Mouse (Mus musculus): ENCODE measurements around the gene Ralb.

The Ralb gene

DNA sequence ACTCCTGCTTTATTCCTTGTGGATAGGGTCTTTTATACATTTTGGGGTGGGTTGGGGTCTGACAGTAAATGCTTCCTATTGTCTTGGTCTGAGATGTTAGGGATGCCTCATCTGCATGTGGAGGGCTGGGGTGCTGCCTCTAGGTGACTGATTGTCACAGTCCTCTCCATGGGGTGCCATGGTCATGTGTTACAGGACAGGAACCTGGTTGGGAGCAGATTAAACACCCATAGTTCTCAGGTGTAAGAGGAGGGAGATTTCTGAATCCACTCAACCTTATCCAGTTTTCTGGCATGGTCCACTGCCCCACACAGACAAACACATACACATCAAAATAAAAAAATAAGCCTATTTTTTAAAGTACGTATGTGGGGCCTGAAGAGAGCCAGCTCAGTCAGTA, 12.1 kb downstream of the Ralb start:
- DNase-seq (ENCODE audit: low spot score), result no peak

DNA sequence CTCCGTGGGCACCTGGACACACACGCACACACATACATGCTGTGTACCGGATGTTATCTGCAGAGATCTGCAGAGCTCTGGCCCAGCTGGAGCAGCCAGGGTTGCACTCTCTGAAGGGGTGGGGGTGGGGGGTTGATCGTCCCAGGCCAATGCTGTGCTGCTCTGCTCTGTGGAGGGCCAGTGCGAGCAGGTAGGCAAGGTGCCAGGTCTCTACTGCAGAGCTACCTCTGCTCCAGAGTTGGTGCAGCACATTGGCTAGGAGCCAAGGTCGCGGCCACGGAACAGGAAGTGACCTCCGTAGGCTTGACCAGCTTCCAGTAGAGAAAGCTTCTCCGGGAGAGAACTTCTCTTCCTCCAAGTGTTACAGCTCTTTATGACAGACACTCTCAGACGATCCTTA, 12.5 kb downstream of the Ralb start:
- DNase-seq (ENCODE audit: low spot score), result peak; percentile 38

DNA sequence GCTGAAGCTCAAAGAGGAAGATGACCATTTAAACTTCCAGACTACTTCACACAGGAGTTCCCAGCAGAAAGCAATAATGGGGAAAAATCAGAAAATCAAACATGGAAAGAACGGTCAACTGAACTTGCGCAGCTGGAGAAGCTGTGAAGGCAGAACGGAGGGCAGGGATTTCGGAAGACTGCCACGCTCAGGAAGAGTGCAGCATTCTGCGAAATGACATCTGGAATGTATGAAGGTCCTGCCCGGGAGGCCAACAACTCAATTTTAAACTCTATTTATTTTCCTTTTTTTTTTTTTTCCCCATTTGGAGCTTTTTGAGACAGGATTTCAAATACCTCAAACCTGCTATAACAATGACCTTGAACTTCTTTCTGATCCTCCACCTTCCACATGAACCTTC, 13.8 kb downstream of the Ralb start:
- no peak for DNase-seq (ENCODE audit: low spot score)

DNA sequence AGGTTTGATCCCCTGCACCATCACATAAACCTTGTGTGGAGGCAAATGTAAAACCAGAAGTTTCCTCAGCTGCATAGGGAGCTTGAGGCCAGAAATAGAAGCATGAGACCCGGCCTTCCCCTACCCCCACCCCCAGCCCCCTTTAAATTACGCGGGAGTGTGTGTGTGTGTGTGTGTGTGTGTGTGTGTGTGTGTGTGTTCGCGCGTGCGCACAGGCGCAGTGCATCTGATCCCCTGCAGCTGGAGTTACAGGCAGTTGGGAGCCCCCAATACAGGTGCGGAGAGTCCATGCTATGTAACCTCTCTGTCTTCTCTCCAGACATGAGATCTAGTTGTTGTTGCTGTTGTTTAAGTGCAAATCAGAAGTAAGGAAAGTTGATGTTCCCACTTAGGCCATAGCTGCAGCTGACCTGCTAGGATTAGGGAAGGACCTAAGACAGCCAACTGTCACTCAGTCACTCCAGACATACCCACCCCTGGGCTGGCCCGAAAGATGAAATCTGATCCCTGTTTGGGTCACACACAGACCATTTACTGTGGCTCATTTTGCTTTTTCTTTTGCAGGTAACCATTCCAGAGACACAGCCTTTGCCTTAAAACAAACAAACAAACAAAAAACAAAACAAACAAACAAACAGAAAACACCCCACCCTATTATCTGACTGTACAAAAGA, 16.5 kb downstream of the Ralb start:
- no peak for DNase-seq (ENCODE audit: low spot score)

DNA sequence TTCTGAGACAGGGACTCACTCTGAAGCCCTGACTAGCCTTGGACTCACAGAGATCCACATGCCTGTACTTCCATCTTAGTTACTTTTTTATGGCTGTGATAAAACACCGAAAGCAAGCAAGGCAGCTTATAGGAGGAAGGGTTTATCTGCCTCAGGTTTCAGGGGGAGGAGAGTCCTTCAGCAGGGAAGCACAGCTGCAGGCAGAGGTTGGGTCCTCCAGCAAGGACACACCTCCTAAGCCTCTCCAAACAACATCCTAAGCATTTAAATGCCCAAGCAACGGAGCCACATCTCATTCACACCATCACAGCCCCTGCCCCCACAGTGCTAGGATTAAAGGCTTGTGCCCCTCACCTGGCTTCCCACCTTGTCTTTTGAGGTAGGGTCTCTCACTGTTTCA, 18.8 kb downstream of the Ralb start:
- DNase-seq (ENCODE audit: low spot score), result no peak

DNA sequence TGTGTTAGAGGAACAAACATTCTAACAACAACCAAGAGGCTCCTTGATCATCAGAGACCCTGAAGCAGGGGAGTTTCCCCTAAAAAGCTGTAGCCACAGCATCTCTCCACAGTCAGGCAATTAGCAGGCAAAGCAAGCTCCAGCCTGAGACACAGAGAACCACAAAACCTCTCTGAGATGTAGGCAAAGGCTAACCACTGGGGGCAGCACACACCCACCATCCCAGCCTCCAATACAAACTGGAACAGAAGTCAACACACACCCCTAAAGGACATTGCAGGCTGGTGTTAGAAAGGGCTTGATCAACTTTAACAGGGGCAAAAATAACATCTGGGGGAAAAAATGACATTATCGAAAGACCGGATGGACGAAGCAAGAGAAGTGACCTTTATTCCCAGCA, 20.1 kb downstream of the Ralb start:
- DNase-seq (ENCODE audit: low spot score), result no peak

DNA sequence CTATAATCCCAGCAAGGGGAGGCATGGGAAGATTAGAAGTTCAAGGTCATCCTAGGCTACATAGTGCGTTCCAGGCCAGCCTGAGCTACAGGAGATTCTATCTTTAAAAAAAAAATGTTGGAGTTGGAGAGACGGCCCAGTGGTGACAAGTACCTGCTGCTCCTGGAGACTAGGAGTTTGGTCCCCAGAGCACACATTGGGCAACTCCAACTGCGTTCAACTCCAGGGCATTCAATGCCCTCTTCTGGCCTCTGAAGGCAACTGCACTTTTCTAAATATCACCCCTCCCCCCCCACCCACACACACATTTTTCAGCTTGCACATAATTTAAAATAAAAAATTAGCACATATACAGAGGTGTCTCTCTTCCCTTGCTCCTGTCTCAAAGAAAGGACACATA, 21.7 kb downstream of the Ralb start:
- DNase-seq (ENCODE audit: low spot score), result no peak

DNA sequence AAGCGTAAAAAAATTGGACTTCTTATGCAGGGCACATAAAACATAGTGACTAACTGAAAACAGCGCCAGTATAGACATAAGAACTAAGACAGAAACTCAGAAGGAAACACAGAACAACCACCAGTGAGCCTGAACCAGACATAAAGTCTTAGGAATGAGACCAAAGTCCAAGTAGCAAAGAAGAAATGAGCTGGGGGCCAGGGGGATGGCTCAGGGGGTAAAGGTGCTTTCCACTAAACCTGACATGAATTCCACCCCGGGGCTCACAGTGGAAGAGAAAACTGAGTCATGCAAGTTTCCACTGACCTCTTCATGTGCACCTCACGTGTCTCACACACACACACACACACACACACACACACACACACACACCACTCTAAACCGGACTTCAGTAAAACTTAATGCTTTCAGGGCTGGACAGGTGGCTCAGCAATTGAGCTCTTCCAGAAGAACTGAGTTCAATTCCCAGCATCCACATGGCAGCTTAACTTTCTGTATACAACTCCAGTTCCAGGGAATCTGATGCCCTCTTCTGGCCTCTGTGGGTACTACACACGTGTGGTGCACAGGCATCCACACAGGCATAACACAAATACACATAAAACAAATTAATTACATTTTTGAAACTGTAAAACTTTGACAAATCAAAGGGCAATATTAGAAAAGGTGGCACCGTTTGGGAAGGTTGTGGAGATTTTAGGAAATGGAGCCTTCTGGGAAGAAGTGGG, 23.2 kb downstream of the Ralb start:
- DNase-seq (ENCODE audit: low spot score), result no peak

DNA sequence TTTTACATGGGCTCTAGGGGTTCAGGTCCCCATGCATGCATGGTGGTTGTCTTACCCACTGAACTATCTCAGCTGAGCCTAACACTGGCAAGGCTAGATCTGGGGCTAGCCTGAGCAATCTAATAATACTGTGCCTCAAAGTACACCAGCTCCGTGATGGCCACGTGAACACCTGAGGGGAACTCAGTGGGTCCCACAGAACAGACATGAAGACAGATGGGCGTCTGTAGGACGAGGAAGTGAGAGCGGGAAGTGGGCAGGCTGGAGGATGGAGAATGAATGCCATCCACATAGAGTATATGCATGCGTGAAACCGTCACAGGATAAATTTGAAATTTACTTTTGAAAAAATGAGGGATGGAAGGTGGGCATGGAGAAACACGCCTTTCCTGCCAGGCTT, 23.9 kb downstream of the Ralb start:
- no peak for DNase-seq (ENCODE audit: low spot score)

DNA sequence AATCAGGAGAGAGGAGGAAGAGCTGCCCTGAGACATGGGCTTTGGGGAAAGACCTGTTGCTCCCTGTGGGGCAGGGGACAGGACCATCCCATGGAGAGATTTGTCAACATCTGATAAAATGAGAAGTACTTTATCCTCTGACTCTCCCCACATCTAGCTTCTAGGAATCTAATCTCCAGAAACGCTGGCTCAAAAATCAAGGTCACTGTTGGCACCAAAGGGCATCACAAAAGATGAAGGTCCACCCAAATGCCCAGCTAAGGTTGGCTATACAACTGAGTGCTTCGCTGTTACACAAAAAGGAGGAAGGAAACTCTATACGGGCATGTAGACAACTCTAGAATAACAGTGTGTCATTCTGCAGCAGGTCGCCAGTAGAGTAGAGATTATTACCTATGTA, 25.0 kb downstream of the Ralb start:
- no peak for DNase-seq (ENCODE audit: low spot score)

DNA sequence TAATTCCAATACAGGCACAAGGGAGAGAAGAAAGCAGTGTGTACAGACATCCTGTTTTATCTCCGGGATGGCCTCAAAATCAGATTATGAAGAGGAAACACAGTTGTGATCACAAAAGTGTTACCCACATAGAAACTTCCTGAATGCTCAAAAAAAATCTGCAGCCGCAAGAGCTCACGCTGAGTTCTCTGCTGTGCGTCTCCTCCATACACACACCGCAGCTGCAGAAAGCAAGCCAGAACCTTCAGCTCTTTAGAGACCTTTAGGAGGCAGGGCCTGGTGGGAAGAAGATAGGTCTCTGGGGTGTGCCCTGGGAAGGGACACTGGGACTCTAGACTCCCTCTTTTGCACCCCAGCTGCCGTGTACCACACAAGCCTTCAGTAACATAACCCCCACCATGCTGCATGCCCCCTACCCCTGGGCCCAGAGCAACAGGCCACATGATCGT, 27.7 kb downstream of the Ralb start:
- no peak for DNase-seq (ENCODE audit: low spot score)

DNA sequence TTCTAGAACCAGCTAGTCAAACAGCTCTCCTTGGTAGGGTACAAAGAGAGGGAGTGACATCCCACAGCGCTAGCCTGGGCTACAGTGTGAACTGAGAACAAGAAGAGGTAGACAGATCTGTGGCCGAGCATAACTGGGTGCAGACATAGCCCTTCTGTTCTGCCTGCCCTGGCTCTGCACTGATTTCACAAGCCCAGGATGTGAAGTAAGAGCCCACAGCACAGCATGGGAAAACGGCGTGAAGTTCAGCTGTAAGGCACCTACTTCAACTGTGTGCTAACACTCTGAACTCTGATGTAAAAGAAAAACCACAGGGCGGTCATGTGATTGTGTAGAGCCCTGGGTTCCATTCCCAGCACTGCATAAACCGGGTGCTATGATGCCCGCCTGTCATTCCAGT, 29.9 kb downstream of the Ralb start:
- no peak for DNase-seq (ENCODE audit: low spot score)

DNA sequence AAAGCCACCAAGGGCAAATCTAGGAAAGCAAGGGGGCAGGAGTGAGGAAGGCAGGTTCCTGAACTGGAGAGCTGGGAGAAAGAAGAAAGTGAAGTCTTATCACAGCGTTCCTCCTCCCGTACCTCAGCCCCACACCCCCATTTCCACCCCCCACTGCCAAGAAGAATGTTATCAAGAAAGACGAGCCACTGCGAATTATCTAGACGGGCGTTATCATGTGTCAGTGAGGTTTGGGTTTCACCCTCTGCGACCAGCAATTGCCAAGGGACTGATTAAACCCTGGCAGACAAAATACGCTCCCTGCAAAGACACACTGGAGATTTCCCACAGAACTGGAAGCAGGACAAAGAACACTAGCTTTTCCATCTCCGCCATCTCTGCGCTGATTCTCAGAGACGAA, 31.9 kb downstream of the Ralb start:
- no peak for DNase-seq (ENCODE audit: low spot score)

DNA sequence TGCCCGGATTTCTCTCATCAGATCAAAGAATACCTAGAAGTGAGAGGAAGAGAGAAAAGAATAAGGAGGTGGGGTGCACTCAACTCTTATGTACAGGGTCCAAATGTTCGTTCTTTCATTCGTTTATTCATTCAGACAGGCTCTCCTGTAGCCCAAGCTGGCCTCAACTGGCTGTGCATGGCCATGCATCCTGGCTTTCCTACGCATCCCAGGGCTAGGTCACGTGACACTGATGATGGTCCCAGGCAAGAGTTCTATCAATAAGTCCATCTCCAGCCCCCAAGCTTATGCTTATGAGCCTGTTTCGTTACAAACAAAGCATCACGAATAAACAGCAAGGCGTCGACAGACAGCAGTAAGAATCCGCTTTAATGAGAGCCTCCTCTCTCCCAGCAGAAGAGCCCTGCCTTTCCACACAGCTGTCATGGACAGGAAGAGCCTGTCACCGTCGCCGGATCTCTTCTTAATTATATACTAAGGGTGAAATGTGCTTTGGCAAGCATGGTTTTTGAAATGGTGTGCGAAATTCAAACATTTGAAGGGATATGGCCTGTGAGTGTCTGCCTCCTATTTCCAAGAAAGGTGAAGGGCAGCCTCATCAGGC, 32.7 kb downstream of the Ralb start:
- no peak for DNase-seq (ENCODE audit: low spot score)

DNA sequence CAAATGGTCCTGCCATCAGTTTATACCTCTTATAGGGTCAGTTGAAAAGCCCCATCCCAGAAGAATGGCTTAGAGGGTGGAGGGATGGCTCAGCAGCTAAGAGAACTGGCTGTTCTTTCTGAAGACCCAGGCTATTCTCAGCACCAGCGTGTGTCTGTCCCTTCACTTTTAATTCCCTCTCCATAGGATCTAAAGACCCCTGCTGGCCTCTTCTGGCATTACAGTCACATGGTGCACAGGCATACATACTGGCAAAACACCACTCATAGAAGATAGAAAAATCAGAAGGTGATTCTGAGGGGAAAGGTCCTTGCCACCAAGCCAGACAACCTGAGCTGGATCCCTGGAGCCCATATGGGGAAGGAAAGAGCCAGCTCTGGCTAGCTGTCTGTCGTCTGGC, 41.2 kb downstream of the Ralb start:
- DNase-seq (ENCODE audit: low spot score), result no peak

DNA sequence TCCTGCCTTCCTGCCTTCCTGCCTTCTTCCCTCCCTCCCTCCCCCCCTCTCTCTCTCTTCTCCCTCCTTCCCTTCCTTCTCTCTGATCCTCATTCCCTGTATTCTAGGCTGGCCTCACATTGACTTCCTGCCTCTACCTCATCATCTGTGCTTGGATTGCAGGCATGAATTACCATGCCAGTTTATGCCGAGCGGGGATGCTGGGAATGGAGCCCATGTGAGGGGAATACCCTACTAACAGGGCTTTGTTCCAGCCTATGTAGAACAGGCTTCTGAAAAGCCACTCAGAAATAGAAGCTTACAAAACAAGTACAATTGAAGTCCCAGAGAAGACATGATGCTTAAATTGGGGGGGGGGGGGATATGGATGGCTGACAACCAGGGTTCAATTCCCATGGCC, 44.5 kb downstream of the Ralb start:
- no peak for DNase-seq (ENCODE audit: low spot score)

DNA sequence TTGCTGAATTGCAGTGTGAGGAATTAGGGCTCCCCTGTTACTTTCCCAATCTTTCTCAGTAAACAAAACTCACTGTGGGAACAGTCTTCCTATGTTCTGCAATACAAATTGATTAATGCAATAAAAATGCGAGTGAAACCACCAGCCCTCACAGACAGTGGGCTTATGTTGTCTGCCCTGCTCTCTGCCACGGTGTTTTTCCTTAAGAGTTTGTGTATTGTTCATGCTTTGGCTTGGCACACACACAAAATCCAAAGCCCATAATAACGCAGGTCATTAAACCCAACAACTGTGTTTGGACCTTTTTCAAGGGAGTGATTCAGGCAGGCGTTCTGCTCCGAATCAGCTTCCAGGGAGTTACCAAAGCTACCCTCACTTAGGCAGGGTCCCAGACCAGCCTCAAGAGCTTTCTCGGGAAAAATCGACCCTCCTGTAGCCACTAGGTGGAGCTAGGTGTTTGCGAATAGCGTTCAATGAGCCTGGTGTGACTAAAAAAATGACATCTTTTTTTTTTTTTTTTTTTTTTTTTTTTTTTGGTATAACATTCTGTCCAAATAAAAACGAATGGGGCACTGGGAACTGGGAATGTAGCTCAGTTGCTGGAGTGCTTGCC, 46.5 kb downstream of the Ralb start:
- DNase-seq (ENCODE audit: low spot score), result no peak

DNA sequence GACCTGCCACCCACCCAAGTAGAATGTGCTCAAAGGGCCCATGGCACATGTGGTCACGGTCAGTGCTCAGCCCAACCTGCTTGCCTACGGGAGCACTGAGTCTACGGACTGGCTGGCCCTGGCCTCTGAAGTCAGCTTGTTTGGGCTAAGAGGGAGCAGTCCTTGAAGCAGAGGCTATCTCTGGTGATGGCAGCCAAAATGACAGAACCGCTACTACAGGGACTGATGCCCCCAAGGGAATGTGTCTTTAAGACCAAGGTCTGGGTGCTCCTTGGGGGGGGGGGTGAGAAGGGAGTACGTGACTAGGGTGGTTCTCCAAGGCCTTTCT, 47.1 kb downstream of the Ralb start:
- DNase-seq (ENCODE audit: low spot score), result no peak

DNA sequence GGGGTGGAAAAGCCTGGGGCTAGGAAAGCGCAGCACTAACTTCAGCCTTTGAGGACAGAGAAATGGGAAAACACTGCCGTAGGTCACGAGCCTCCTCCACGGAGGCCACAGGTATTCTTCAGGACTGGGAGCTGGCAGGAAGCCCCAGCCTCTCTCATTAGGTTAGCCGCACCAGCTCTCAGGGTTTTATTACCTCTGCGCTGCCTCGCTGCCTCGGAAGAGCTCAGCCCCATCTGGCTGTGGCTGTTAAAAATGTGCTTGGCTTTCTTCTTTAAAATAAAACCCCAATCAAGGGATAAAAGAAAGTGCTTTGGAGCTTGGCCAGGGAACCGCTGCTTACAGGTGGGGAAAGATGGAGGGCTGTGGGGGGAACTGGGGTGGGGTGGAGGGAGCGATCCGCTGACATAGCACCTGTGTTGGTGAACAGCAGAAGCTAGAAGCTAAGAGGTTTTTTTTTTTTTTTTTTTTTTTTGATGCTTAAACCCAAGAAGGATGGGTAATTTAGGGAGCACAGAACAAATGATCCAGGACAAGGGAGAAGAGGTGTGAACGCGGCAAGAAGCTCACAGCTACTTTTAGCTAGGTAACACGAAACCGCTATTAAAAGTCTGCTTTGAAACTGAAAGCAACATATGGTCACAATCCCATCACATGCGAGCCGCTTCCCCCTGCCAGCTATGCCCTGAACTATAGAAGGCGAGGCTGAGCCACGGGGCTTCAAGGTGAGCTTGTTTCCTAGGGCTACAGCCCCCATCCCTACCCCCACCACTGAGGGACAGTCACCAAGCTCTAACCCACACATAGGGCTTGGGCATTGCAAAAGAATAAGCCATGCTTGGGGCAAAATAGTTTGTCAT, 47.7 kb downstream of the Ralb start:
- no peak for DNase-seq (ENCODE audit: low spot score)

DNA sequence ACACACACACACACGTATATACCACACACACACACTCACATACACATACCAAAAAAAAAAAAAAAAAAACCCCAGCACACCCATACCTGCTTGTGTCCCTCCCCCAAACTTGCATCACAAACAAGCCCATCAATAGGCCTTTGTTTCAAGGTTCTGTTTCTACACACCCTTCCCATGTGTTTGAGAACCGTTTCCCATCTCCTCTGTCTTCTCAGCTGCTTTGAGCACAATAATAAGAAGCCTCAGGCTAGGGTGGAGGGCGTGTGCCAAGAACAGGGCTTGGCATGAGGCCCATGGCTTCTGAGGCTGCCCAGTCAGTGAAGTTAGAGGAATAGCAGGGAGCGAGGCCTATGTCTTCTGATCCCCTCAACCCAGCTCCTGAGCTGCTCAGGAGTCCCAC, 50.9 kb downstream of the Ralb start:
- no peak for DNase-seq (ENCODE audit: low spot score)

DNA sequence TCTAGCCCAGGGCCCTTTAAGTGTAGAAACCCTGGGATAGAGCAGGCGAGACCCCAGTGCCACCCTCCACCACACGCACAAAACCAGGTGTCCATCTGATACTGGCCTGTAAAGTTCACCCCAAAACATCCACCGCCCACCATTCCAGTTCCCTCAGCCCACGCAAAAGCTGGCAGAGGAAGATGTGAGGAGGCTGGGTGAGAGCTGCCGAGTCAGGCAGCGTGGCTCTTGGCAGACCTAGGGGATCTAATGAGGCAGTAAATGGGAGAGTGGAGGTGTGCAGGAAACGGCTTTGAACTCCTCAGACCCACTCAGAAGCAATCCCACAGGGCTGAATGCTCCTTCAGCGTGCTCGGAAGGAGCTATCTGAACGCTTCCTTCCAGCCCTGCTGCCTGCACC, 53.2 kb downstream of the Ralb start:
- DNase-seq (ENCODE audit: low spot score), result no peak

DNA sequence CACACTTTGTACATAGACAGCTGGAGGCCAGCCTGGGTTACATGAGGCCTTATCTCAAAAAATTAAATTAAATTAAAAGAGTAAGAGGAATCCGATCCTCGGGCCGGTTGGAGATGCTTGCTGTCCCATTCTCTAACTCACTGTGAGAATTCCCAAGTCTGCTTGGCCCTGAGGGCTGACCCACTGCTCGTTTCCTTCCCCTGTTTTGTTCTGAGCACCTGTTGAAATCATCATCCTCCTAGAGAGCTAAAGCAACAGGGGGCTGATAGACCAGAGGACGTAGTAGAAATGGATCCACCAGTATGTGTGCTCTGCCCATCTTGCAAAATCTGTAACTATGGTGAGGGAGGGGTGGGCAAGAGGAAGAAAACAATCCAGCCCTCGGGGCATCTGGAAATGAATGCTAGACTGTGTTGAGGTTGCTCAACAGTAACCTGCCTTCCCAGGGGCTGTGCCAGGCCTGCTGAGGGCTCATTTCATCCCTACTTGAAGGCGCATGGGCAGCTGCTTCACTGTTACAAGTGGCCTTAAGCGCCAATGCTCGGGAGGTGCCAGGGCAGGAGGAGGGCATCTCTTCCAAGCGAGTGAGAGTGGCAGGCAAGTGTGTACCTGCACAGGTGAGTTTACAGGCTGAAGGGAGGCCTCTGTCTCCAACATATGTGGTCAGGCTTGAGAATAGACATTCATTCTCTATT, 53.8 kb downstream of the Ralb start:
- DNase-seq (ENCODE audit: low spot score), result no peak

Measured in urinary bladder, postnatal 10 days (tissue).